Mouse (Mus musculus) fibroblast of lung, adult 2 months (primary cell): ENCODE data around the gene Ebf1.

Source experiments
- DNase-seq: peaks from one replicate; pipeline ENCODE4 v3.0.0-alpha.2; 2011; ENCODE audit warnings: low read depth

The Ebf1 gene

GRCm38 (mm10) chr11:44841127-44842056, 224.3 kb downstream of the Ebf1 start:
- DNase-seq, result no peak

DNA sequence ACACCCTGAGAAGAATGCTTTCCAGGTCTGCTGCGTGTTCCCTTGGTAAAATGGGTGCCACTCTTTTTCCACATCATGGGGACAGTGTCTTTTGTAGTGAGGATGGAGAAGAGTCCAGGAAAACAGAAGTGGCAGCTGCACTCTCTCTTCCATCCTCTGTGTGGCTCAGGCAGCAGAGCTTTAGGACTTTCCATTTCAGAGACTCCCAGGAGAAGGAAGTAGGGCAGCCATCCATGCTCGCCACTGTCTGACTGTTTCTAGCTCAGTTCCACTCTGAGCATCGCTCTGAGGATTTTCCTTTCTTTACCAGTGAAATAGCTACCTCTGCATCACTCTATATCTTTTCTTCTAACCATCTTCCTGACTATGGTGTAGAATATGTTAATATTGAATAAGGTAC, 234.8 kb downstream of the Ebf1 start:
- no peak for DNase-seq

- DNase-seq, result no peak
These were observed 235.8 kb downstream of the Ebf1 start for GRCm38 (mm10) chr11:44852921-44853320.

- peak; percentile 75 for DNase-seq
These were observed 237.4 kb downstream of the Ebf1 start for GRCm38 (mm10) chr11:44854496-44854895.

DNA sequence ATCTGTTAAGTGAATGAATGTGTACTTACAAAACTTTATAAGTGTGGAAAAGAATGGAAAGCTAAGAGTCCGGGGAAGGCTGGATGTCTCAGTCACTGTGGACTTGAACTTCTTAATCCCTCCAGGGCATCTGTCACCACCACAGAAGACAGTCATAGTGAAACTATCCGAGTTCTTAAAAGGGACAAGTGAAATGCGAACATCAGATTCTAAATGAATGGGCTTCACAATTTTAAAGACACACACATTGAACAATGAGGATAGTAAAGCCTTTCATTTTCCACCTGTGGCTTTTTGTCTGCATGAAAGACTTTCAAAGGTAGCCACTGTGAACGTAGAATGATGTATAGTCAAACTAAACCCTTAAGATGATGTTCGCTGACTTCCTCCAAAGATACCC, 244.0 kb downstream of the Ebf1 start:
- no peak for DNase-seq

DNA sequence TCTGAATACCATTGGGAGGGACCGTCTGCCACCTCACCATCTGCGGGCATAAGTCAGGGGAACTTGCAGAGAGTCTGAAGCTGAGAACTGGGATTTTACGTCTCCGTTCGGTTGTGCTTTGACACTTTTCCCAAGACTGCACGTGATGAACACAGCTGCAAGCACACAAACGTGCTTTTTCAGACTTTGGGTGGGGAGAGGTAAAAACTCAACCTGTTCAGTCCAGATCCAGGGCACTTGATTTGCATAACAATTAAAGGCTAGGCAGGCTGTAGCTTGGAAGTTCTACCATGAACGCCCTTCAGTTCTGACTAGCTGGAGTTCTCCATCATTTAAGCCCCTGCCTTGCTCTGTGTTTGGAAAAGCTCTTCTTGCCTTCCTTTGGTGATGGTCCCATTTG, 246.8 kb downstream of the Ebf1 start:
- no peak for DNase-seq

DNA sequence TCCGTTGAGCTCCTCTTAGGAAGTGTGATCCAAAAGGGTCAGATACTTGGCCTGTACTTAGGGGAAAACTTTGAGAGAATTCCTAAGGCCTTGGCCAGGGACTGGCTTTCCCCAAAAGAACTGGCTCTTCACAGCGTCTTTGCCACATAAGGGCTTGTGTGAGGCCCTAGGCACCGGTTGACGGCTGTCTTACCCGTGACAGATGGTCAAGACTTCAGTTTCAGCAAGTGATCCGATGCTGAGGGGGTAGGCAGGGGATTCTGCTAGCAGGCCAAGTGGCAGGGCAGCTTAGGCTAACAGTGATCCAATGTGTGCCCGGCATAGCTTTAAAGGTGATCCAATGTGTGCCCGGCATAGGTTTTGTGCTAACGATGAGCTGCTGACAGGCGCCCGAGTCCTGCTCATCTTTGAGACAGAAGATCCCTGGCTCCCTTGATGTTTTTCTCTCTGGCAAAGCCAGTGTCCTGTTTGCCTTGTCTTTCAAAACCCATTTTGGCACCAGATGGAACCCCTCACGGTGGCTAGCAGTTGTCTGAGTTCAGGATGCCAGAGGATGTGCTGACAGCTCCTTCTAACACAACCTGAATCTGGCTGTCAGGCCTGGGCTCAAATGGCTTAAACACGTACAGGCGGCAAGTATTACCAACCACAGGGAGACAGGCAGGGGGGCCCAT, 249.5 kb downstream of the Ebf1 start:
- DNase-seq, result no peak

- no peak for DNase-seq
These were observed 250.3 kb downstream of the Ebf1 start for GRCm38 (mm10) chr11:44867433-44867832.

DNA sequence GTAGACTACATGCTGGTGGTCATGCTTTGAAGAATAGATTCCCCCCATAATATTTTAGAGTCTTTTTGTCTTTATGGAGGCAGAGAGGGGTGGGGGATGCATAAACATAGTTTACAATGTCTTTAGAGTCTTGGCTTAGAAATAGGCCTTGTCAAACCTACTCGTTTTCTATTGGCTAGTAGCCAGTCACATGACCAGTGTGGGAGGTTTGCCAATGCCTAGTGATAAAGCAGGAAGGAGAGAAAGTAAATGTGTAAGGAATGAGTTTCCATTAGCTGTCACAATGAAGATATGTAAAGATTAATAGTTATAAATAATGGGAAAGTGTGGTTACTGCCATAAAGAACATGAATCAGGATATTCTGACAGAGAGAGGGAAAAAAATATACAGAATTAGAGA, 256.8 kb downstream of the Ebf1 start:
- no peak for DNase-seq

DNA sequence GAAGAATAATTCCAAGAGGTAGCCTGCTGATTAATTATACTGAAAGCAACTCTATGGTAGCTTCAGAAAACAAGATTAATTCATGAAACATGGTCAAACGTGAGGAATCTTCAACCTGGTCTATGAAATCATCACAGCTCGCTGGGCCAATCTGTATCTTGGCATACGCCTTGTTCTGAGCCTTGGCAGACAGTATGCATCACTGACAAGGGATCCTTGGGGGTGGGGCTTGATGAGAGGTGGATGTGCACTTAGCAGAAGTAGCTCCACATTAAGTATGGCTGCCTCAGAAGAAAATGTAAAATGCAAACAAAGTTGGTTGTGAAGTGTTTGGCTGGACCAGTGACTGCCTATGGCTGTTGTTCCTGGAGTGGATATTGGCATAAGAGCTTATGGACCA, 258.1 kb downstream of the Ebf1 start:
- DNase-seq, result no peak

DNA sequence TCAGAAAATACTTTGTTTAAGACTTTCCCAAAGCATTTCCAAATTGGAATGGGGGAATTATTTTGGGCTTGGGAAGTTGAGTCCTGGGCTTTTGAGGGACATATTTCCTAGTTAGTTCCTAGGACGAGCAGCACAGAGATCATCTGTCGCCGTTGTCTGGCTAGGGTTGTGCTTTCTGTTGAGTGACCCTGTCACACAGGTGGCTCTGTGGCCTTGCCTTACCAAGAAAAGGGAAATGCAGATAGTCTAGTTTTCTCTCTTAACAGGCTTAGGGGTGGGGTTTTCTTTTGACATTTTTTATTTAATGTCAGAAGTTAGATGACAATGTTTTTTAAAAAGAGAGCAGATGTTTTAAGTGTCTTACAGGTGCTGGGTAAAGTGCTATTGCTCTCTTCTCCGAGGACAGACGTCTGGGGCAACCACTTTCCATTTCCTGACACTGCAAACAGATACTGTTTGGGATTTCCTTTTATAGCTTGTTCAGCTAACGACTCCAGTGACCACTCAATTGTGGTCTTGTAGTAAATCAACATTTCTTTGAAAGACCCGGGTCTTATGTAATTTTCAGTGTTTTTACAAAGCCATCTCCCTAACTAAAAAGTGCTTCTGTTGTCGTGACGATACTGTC, 264.1 kb downstream of the Ebf1 start:
- DNase-seq, result no peak

DNA sequence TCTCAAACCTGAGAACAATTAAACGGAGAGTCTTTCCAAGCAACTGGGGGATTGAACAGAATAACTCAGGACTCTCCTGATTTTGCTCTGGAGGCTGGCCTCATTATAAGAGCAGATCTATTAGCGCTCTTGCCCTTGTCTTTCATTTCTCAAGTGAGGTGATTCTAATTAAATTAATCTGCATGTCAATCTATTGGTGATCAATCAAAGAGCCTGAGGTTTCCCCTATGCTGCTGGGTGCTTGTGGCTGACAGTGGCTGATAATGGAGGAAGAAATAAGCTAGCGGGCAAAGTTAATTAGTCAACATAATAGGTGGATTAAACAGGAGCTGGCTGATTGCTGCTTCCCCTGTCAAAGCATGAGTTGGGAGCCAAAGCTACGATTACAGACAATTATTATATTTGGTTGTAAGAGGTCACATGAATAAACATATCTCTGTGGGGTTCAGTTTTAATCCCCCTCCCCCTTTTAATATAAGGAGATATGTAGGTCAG, 265.4 kb downstream of the Ebf1 start:
- DNase-seq, result no peak

DNA sequence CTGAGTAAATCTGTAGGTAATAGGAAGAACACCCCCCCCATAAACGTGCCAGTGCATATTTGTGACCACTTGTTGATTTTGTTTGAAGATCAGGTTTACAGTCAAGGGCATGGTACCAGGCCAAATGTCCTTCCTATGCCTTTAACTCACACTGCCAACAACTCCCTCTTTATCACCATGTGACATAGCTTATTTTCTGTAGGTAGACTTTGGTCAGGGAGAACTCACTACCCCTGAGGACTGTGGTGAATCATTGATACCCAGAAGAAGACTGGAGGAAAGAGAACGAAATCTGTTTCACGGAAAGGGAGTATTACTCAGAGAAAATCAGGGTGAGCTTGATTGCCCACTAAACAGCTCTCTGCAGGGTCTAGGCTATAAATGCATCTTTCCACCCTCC, 267.2 kb downstream of the Ebf1 start:
- DNase-seq, result no peak

DNA sequence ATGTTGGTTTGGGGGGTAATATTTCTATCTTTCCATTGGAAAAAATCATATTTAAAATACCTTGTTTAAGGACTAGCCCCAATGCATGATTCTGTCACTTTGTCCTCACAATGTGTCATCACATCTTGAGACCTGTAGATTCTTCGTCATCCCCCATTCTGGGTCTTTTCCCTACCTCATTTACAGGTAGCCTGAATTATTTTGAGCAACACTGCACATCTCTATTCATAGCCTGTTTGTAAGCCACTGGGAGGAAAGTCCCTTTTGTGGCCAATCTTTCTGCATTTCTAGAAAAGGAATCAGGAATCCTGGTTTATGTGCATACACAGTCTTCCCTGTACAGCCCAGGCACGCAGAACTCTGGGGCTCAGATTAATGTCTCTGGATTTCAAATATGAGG, 269.8 kb downstream of the Ebf1 start:
- no peak for DNase-seq

GRCm38 (mm10) chr11:44887691-44888090, 270.6 kb downstream of the Ebf1 start:
- no peak for DNase-seq

GRCm38 (mm10) chr11:44888390-44888789, 271.3 kb downstream of the Ebf1 start:
- no peak for DNase-seq

DNA sequence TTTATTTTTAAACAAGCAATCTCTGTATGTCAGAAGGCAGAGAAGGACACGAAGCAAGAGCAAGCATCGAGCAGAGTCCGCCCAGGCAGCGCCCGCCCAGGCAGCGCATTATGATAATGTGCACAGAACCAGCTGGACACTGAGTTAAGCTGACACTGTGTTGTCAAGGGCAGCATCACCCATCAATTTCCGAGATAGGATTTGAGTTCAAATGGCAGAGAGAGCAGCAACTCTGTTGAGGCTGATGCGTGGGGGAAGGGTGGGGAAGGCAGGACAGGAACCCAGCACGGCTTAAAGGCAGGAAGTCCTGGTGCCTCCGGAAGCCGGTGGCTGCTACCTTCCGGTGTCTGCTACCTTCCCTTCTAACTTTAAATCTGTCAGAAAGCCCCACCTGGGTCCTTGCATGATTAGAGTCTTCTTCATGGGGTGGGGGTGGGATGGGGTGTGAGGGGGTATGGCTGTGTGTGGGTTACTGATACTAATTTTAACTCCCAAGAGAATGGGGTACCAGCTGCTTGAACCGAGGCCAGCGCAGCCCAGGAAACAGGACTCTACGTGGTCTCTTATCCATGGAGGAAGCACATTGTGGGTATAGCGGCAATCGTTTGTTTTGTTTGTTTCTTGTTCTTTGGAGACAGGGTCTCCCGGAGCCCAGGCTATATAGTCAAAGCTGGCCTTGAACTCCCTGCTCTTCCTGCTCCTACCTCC, 275.9 kb downstream of the Ebf1 start:
- DNase-seq, result no peak

DNA sequence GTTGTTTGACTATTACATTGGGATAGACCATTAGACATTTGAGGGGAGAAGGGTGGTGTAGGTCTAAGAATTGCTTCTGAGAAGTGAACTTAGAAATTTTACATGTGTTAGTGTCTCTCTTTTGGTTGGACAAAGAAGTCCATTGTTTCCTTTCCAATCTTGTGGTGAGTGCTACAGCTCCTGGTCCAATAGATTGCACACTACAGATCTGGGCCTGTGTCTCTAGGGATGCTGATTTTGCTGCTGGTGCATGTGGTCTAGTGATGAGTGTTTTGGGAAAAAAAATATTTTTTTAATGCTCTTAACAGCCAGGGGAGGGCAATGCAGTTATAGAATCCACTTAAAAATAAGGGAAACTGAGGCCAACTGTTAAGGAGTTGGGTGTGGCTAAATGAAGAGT, 276.9 kb downstream of the Ebf1 start:
- DNase-seq, result no peak

DNA sequence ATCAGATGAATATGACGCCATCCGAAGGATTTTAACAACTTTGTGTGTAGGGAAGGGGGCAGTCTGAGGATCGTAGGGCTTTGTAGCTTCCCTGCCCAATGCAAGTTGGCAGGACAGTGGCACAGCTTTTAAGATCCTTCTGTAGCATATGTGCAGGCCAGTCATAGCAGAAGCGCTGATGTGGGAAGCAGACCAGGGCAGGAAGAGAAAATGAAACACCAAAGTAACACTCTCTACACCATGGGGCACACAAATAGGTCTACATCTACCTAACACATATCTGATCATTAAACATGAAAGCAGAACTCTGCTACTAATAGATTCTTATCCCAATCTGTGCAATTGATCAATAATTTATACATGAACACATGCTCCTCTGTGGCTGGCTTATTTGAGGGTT, 277.7 kb downstream of the Ebf1 start:
- no peak for DNase-seq

- no peak for DNase-seq
These were observed 278.8 kb downstream of the Ebf1 start for GRCm38 (mm10) chr11:44895893-44896292.

- no peak for DNase-seq
These were observed 280.1 kb downstream of the Ebf1 start for GRCm38 (mm10) chr11:44897140-44897665.

GRCm38 (mm10) chr11:44899554-44899953, 282.4 kb downstream of the Ebf1 start:
- no peak for DNase-seq
